Mouse (Mus musculus): ENCODE data around the gene Ube2e3. TPM values are rescaled to one million over a fixed set of nuclear protein-coding genes. Genes with fewer than 3 reads are reported as not detected.
A peak's percentile ranks its signal among the peaks of the same experiment; 100 is the strongest.

The Ube2e3 gene
- polyA plus RNA-seq, 1 experiment from 2014 or later: 110 TPM

GRCm38 (mm10) chr2:78868511-78868854 lies 559 bp downstream of the Ube2e3 start:
- Histone ChIP-seq H3K4me1 (replicated peaks) (peaks cover 11% of the 10 kb centered on the region; the same call in 1 of the 2 replicates), H3K27me3 (replicated peaks) (no peaks in the 10 kb centered on the region), H3K27ac (peak overlapping the region; percentile 98), H3K4me2 (replicated peaks) (peak overlapping the region; percentile 83), H3K9me3 (no peaks in the 10 kb centered on the region), H3K36me3 (no peaks in the 10 kb centered on the region), H3K9ac (peak overlapping the region; percentile 90), H3K4me3 (replicated peaks) (peak overlapping the region; percentile 66)
- 0% methylated on average over 27 of the region's 44 CpGs for WGBS
- ATAC-seq: peak; percentile 91

GRCm38 (mm10) chr2:78868951-78869720 lies 1.2 kb downstream of the Ube2e3 start:
- Histone ChIP-seq H3K4me3 (replicated peaks) (peak overlapping the region; percentile 66), H3K4me1 (replicated peaks) (peaks cover 14% of the 10 kb centered on the region; the same call in 1 of the 2 replicates), H3K27me3 (replicated peaks) (no peaks in the 10 kb centered on the region), H3K36me3 (no peaks in the 10 kb centered on the region), H3K9ac (peak overlapping the region; percentile 90), H3K27ac (peak overlapping the region; percentile 98), H3K4me2 (replicated peaks) (peak overlapping the region; percentile 70), H3K9me3 (no peaks in the 10 kb centered on the region)
- WGBS: under 1% methylated on average over 57 of the region's 114 CpGs
- ATAC-seq: peak; percentile 94

GRCm38 (mm10) chr2:78869721-78870442 lies 2.0 kb downstream of the Ube2e3 start:
- ATAC-seq: no peak
- WGBS: under 1% methylated on average over 35 of the region's 35 CpGs
- Histone ChIP-seq H3K27me3 (replicated peaks) (no peaks in the 10 kb centered on the region), H3K36me3 (no peaks in the 10 kb centered on the region), H3K27ac (peak overlapping the region; percentile 98), H3K4me2 (replicated peaks) (peak overlapping the region; percentile 70), H3K9me3 (no peaks in the 10 kb centered on the region), H3K4me3 (replicated peaks) (peak overlapping the region; percentile 66), H3K4me1 (replicated peaks) (peaks cover 14% of the 10 kb centered on the region; the same call in 1 of the 2 replicates), H3K9ac (peak overlapping the region; percentile 90)

DNA sequence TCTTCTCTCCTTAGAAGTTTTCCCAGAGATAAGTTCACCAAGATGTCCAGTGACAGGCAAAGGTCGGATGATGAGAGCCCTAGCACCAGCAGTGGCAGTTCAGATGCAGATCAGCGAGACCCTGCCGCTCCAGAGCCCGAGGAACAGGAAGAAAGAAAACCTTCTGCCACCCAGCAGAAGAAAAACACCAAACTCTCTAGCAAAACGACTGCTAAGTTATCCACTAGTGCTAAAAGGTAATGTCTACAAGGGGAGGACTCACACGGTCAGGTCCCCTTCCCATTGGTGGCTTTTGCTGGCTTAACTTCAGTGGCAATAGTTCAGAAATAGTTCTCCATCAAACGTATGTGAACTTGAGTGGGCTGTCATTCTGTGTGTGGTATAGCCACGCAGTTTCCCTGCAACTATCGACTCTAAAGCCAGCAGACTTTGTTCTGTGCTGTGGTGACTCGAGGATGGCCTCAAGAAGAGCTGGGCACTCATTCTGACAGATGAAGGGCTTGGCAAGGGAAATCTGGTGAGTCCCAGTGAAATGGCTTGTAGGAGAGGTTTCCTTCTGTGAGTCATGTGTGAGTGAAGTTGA lies 2.6 kb downstream of the Ube2e3 start:
- peaks cover 14% of the 10 kb centered on the region; the same call in 1 of the 2 replicates for H3K4me1 ChIP-seq (replicated peaks)
- H3K9me3 ChIP-seq: no peaks in the 10 kb centered on the region
- peak overlapping the region; percentile 90 for H3K9ac ChIP-seq
- H3K27ac ChIP-seq: 0 out of 2 replicates have a peak overlapping the region, but pooled peaks have one; percentile 30
- H3K27me3 ChIP-seq (replicated peaks): no peaks in the 10 kb centered on the region
- H3K4me2 ChIP-seq (replicated peaks): peak overlapping the region; percentile 70
- WGBS: 8% methylated on average over 10 of the region's 10 CpGs
- peak overlapping the region; percentile 66 for H3K4me3 ChIP-seq (replicated peaks)
- no peaks in the 10 kb centered on the region for H3K36me3 ChIP-seq
- no peak for ATAC-seq

DNA sequence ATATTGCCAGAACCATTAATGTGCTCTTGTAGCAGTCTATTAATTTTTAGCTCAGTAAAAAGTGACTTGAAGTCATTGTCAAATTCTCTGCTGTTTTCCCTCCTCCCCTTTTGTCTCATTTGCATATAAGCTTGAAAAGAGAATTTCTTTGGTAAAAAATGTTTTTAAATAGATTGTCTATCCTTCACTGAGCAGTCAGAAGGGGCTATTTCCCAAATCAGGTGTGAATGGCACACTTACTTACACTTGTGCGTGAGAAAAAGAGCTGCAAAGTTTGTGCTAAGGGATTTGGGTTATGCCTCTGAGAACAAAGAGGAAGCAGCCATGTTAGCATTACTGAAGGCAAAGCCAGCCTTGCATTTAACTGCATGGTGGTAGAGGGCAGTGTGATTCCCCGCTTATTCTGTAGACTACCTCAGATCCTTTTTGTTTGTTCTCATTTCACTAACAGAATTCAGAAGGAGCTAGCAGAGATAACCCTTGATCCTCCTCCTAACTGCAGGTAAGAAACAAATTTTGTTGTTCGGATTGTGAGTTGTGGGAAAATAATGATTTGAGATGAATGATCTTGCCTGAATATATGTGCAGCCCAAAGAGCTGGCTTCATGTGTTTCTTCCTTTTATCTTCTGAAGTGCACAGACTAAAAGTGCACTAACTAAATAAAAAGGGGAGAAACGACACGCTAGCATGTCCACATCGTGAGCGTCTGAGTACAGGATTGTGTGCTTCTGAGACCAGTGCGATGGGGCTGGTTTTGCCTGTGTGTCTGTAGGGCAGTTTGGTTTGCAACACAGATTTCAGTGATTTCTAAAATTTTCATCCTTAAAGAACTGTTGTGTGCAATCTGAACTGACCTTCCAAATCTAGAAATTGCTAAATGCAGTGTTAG lies 4.3 kb downstream of the Ube2e3 start:
- Histone ChIP-seq H3K9me3 (no peaks in the 10 kb centered on the region), H3K4me2 (replicated peaks) (peak overlapping the region; percentile 70), H3K4me3 (replicated peaks) (peak overlapping the region; percentile 20), H3K27me3 (replicated peaks) (no peaks in the 10 kb centered on the region), H3K4me1 (replicated peaks) (peaks cover 14% of the 10 kb centered on the region; the same call in 1 of the 2 replicates), H3K27ac (peak overlapping the region; percentile 2; the same call in 1 of the 2 replicates), H3K36me3 (no peaks in the 10 kb centered on the region), H3K9ac (no peak overlapping the region)
- no peak for ATAC-seq
- 16% methylated on average over 8 of the region's 8 CpGs for WGBS

DNA sequence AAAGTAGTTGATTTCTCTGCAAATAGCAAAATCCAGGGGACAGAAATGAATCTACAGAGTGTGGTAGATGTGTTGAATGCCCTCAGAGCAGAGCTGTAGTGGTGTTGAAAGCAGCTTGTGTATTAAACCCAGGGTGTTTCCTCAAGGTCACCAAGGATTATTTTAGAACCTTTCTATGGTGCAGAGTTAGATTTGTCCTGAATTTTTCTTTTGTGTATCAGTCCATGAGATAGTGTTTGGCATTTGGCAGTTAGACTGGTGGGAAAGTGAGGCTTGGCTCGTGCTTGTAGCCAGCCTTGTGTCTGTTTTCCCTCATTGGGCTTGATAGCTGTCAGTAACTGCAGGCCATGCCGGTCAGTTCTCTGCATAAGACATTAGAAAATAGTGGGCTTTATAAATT lies 6.0 kb downstream of the Ube2e3 start:
- H3K4me3 ChIP-seq (replicated peaks): no peak overlapping the region
- no peaks in the 10 kb centered on the region for H3K27me3 ChIP-seq (replicated peaks)
- H3K4me2 ChIP-seq (replicated peaks): 0 out of 2 replicates have a peak overlapping the region, but pooled peaks have one; percentile 9
- no peak for ATAC-seq
- no peak overlapping the region for H3K27ac ChIP-seq
- H3K36me3 ChIP-seq: no peaks in the 10 kb centered on the region
- WGBS: 27% methylated on average over 2 of the region's 2 CpGs
- no peaks in the 10 kb centered on the region for H3K9me3 ChIP-seq
- peaks cover 14% of the 10 kb centered on the region; the same call in 1 of the 2 replicates for H3K4me1 ChIP-seq (replicated peaks)
- H3K9ac ChIP-seq: no peak overlapping the region

- Histone ChIP-seq H3K9me3 (no peaks in the 10 kb centered on the region), H3K27ac (no peak overlapping the region), H3K4me2 (replicated peaks) (no peak overlapping the region), H3K9ac (no peak overlapping the region), H3K4me1 (replicated peaks) (peaks cover 7% of the 10 kb centered on the region; the same call in 1 of the 2 replicates), H3K27me3 (replicated peaks) (no peaks in the 10 kb centered on the region), H3K4me3 (replicated peaks) (no peak overlapping the region), H3K36me3 (no peaks in the 10 kb centered on the region)
- ATAC-seq: no peak
These were observed 8.1 kb downstream of the Ube2e3 start for GRCm38 (mm10) chr2:78876002-78876401.

DNA sequence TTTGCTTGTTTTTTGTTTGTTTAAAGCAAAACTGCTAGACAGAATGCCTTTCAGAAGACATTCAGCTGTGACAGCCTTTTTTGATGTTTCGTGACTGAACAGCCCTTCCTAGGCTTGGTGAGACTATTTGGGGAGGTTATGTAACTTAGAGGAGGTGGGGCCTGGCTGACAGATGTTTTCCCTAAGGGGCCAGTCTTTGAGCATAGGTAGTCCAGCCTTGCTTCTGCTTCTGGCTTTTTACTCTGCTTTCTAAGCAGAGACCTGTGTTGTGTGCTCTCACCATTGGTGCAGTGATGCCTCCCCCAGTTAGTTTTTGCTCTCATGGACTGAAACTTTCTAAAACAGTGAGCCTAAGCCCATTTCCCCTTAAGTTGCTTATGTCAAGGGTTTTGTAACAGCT lies 14.1 kb downstream of the Ube2e3 start:
- WGBS: 83% methylated on average over 1 of the region's 1 CpGs
- no peak overlapping the region for H3K4me3 ChIP-seq (replicated peaks)
- no peak overlapping the region for H3K4me2 ChIP-seq (replicated peaks)
- H3K9me3 ChIP-seq: no peaks in the 10 kb centered on the region
- no peak overlapping the region for H3K27ac ChIP-seq
- H3K9ac ChIP-seq: no peak overlapping the region
- no peaks in the 10 kb centered on the region for H3K36me3 ChIP-seq
- ATAC-seq: no peak
- H3K4me1 ChIP-seq (replicated peaks): no peaks in the 10 kb centered on the region
- H3K27me3 ChIP-seq (replicated peaks): no peaks in the 10 kb centered on the region

GRCm38 (mm10) chr2:78882743-78883433 lies 15.0 kb downstream of the Ube2e3 start:
- Histone ChIP-seq H3K9me3 (no peaks in the 10 kb centered on the region), H3K27ac (no peak overlapping the region), H3K4me2 (replicated peaks) (no peak overlapping the region), H3K4me3 (replicated peaks) (no peak overlapping the region), H3K36me3 (no peaks in the 10 kb centered on the region), H3K9ac (no peak overlapping the region), H3K27me3 (replicated peaks) (no peaks in the 10 kb centered on the region), H3K4me1 (replicated peaks) (no peaks in the 10 kb centered on the region)
- 89% methylated on average over 3 of the region's 3 CpGs for WGBS
- peak; percentile 43; the same call in 1 of the 2 replicates for ATAC-seq

- Histone ChIP-seq H3K27me3 (replicated peaks) (no peaks in the 10 kb centered on the region), H3K36me3 (no peaks in the 10 kb centered on the region), H3K9ac (no peak overlapping the region), H3K9me3 (no peaks in the 10 kb centered on the region), H3K4me1 (replicated peaks) (no peaks in the 10 kb centered on the region), H3K4me2 (replicated peaks) (no peak overlapping the region), H3K4me3 (replicated peaks) (no peak overlapping the region), H3K27ac (no peak overlapping the region)
- 74% methylated on average over 2 of the region's 2 CpGs for WGBS
- no peak for ATAC-seq
These were observed 18.5 kb downstream of the Ube2e3 start for GRCm38 (mm10) chr2:78886446-78886845.

- ATAC-seq: no peak
- Histone ChIP-seq H3K27me3 (replicated peaks) (no peaks in the 10 kb centered on the region), H3K4me1 (replicated peaks) (no peaks in the 10 kb centered on the region), H3K9ac (no peak overlapping the region), H3K9me3 (no peaks in the 10 kb centered on the region), H3K27ac (no peak overlapping the region), H3K4me2 (replicated peaks) (no peak overlapping the region), H3K36me3 (no peaks in the 10 kb centered on the region), H3K4me3 (replicated peaks) (no peak overlapping the region)
- 22% methylated on average over 3 of the region's 3 CpGs for WGBS
These were observed 20.3 kb downstream of the Ube2e3 start for GRCm38 (mm10) chr2:78888190-78888589.
